Mouse (Mus musculus) megakaryocyte, embryonic 14.5 days (primary cell): ENCODE results near the gene Faim.

ENCODE experiments used
- FLI1 ChIP-seq: IDR thresholded peaks from 2 replicates; pipeline ENCODE4 v1.6.1; 2012; ENCODE audit warnings: low read length, inconsistent platforms, mixed read lengths
- GATA1 ChIP-seq: IDR thresholded peaks from 3 replicates; pipeline ENCODE4 v1.6.1; 2012; ENCODE audit warnings: mixed read lengths, low read length, inconsistent platforms, borderline replicate concordance

DNA sequence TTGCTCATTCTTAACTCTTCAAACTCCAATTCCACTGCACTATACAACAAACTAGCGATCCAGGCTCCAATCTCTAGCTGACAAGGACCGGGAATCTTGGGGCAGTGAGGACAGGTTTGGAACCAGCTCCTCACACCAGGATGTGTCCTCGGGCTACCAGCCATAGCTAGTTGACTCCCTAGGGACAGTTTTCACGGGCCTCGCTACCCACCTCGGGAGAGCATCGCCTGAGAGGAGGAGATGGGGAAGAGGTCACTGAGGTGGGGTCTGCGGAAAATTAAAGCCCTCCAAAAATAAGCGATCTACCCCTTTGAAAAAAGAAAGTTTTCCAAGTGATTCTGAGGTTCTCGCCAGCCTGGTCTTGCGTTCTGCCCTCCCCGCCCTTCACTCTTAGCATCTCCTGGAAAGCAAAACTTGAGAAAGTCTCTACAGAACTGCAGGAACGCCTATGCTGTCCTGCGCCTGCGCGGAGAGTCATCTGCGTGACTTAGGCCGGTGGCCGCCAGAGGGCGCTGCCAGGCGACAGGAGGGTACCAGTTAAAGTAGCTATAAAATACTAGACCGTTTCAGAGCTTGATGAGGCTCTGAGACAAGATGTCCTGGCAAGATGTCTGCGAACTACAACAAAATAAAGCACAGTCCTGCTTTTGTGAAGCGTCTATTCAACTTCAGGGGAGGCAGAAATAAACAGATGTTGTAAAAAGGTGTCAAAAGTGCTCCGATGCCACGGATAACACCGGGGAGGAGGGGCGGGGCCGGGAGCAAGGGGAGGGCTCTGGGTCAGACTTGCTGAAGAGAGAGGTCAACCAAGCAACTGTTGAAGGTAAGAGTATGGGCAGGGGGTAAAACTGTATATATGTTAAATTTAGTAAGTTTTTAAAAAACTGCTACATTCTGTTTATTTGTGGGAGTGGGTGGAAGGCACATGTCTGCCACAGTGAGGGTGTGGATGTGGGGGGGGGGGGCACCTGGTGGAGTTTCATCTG is 6.4 kb upstream of the Faim start:
- TF ChIP-seq GATA1 (no peak), FLI1 (no peak)
